Mouse (Mus musculus): ENCODE results near the gene Hist1h4f. TPM values are rescaled to one million over a fixed set of nuclear protein-coding genes. Genes with fewer than 3 reads are reported as not detected.
"Not testable (repeated sequence)": the region's sequence is repeated elsewhere in the genome, so short reads cannot be mapped to it uniquely, and the experiment has no call there.

Hist1h4f gene
- total and polyA plus RNA-seq, 3 experiments = 8.0 to 3,177 (median 478) TPM

GRCm38 (mm10) chr13:23572218-23573033, 21.0 kb upstream of the Hist1h4f start:
- no peak for TF ChIP-seq TAL1 (conservative IDR thresholded peaks at IDR 0.05; ENCODE audit: low read depth, low read length)
- no peak for TF ChIP-seq GATA2 (IDR thresholded peaks at IDR 0.05; ENCODE audit: borderline replicate concordance, low read depth, low read length)
- no peak for TF ChIP-seq GATA1 (IDR thresholded peaks at IDR 0.05; ENCODE audit: borderline replicate concordance, low read length)
- TF ChIP-seq POLR2AphosphoS5 (IDR thresholded peaks at IDR 0.05; ENCODE audit: insufficient replicate concordance, low read depth, low read length) = peak; percentile 97; the same call in 1 of the 2 replicates
- Histone ChIP-seq H3K27me3 (ENCODE audit: insufficient read depth, low read length) (no peaks in the 10 kb centered on the region), H3K9me3 (replicated peaks) (no peaks in the 10 kb centered on the region), H3K36me3 (replicated peaks) (no peaks in the 10 kb centered on the region), H3K4me1 (ENCODE audit: insufficient read depth, low read depth, low read length) (peaks cover 26% of the 10 kb centered on the region), H3K4me3 (ENCODE audit: low read depth, low read length) (peak overlapping the region; percentile 15; the same call in 1 of the 2 replicates)
- ATAC-seq (ENCODE audit: extremely low read depth, insufficient number of reproducible peaks, low FRiP score, poor library complexity, severe bottlenecking) (no peak), DNase-seq (ENCODE audit: low spot score) (no peak)

- TF ChIP-seq POLR2AphosphoS5 (IDR thresholded peaks at IDR 0.05; ENCODE audit: insufficient replicate concordance, low read depth, low read length) = peak; percentile 95; the same call in 1 of the 2 replicates
- H3K36me3 ChIP-seq (replicated peaks); ATAC-seq (ENCODE audit: extremely low read depth, insufficient number of reproducible peaks, low FRiP score, poor library complexity, severe bottlenecking); H3K27me3 ChIP-seq (ENCODE audit: insufficient read depth, low read length); H3K9me3 ChIP-seq (replicated peaks); DNase-seq (ENCODE audit: low spot score): not testable (repeated sequence)
- Histone ChIP-seq H3K4me3 (ENCODE audit: low read depth, low read length) (peak overlapping the region; percentile 64; the same call in 1 of the 2 replicates), H3K4me1 (ENCODE audit: insufficient read depth, low read depth, low read length) (peaks cover 18% of the 10 kb centered on the region)
Measured at GRCm38 (mm10) chr13:23571504-23572217, 20.2 kb upstream of the Hist1h4f start.

GRCm38 (mm10) chr13:23571022-23571503, 19.6 kb upstream of the Hist1h4f start, which contains the start of the genes Hist1h2ae and Hist1h2bg:
TSS of gene Hist1h2ae (minus strand) at chr13:23571220.
TSS of gene Hist1h2bg (plus strand) at chr13:23571396.
- Histone ChIP-seq H3K36me3 (replicated peaks) (no peaks in the 10 kb centered on the region), H3K27me3 (ENCODE audit: insufficient read depth, low read length) (no peaks in the 10 kb centered on the region), H3K4me1 (ENCODE audit: insufficient read depth, low read depth, low read length) (peaks cover 13% of the 10 kb centered on the region; the same call in 1 of the 2 replicates), H3K4me3 (ENCODE audit: low read depth, low read length) (peak within 1 kb of the TSS; percentile 64; the same call in 1 of the 2 replicates), H3K9me3 (replicated peaks) (no peaks in the 10 kb centered on the region)
- peak; percentile 56 for DNase-seq (ENCODE audit: low spot score)
- ATAC-seq (ENCODE audit: extremely low read depth, insufficient number of reproducible peaks, low FRiP score, poor library complexity, severe bottlenecking) = peak; percentile 75
- TF ChIP-seq TAL1 (conservative IDR thresholded peaks at IDR 0.05; ENCODE audit: low read depth, low read length) = no peak

GRCm38 (mm10) chr13:23570261-23571021, 19.0 kb upstream of the Hist1h4f start:
- Histone ChIP-seq H3K4me1 (ENCODE audit: insufficient read depth, low read depth, low read length) (peaks cover 13% of the 10 kb centered on the region), H3K4me3 (ENCODE audit: low read depth, low read length) (peak overlapping the region; percentile 58; the same call in 1 of the 2 replicates)
- not testable (repeated sequence) for ATAC-seq (ENCODE audit: extremely low read depth, insufficient number of reproducible peaks, low FRiP score, poor library complexity, severe bottlenecking); H3K9me3 ChIP-seq (replicated peaks); DNase-seq (ENCODE audit: low spot score); H3K36me3 ChIP-seq (replicated peaks); H3K27me3 ChIP-seq (ENCODE audit: insufficient read depth, low read length)
- TF ChIP-seq POLR2AphosphoS5 (IDR thresholded peaks at IDR 0.05; ENCODE audit: insufficient replicate concordance, low read depth, low read length) = peak; percentile 99

GRCm38 (mm10) chr13:23564482-23564881, 13.0 kb upstream of the Hist1h4f start:
- Histone ChIP-seq H3K27me3 (ENCODE audit: insufficient read depth, low read length) (no peaks in the 10 kb centered on the region), H3K4me1 (ENCODE audit: insufficient read depth, low read depth, low read length) (peaks cover 23% of the 10 kb centered on the region), H3K9me3 (replicated peaks) (no peaks in the 10 kb centered on the region), H3K4me3 (ENCODE audit: low read depth, low read length) (no peak overlapping the region), H3K36me3 (replicated peaks) (no peaks in the 10 kb centered on the region)
- DNase-seq (ENCODE audit: low spot score) (no peak), ATAC-seq (ENCODE audit: extremely low read depth, insufficient number of reproducible peaks, low FRiP score, poor library complexity, severe bottlenecking) (no peak)
- TF ChIP-seq TAL1 (conservative IDR thresholded peaks at IDR 0.05; ENCODE audit: low read depth, low read length) = no peak

- Histone ChIP-seq H3K4me1 (ENCODE audit: insufficient read depth, low read depth, low read length) (peaks cover 21% of the 10 kb centered on the region), H3K36me3 (replicated peaks) (no peaks in the 10 kb centered on the region), H3K9me3 (replicated peaks) (no peaks in the 10 kb centered on the region), H3K27me3 (ENCODE audit: insufficient read depth, low read length) (no peaks in the 10 kb centered on the region), H3K4me3 (ENCODE audit: low read depth, low read length) (peak overlapping the region; percentile 50; the same call in 1 of the 2 replicates)
- DNase-seq (ENCODE audit: low spot score) (peak; percentile 32), ATAC-seq (ENCODE audit: extremely low read depth, insufficient number of reproducible peaks, low FRiP score, poor library complexity, severe bottlenecking) (peak; percentile 42)
- TF ChIP-seq POLR2AphosphoS5 (IDR thresholded peaks at IDR 0.05; ENCODE audit: insufficient replicate concordance, low read depth, low read length) = no peak
- no peak for TF ChIP-seq CTCF (IDR thresholded peaks at IDR 0.05; ENCODE audit: low read depth, low read length)
- TF ChIP-seq GATA1 (IDR thresholded peaks at IDR 0.05; ENCODE audit: borderline replicate concordance, low read length) = no peak
- TF ChIP-seq TAL1 (conservative IDR thresholded peaks at IDR 0.05; ENCODE audit: low read depth, low read length) = peak; percentile 50; the same call in 1 of the 2 replicates
- no peak for TF ChIP-seq GATA2 (IDR thresholded peaks at IDR 0.05; ENCODE audit: borderline replicate concordance, low read depth, low read length)
Measured at GRCm38 (mm10) chr13:23562699-23563462, 11.4 kb upstream of the Hist1h4f start.
